Mouse (Mus musculus) intestine, embryonic 16.5 days (tissue): Measurements from ENCODE around the gene Was. TPM values are rescaled to one million over a fixed set of nuclear protein-coding genes. Genes with fewer than 3 reads are reported as not detected.

Experiments used
- ATAC-seq: fragments of 200-750 bp; cut with Nextera tagmentation; 2 replicates; pipeline ENCODE4 v1.8.0; 2017; ENCODE audit warnings: moderate TSS enrichment, moderate library complexity
- H3K27ac ChIP-seq: fragments of 300-500 bp; sonication (generic); 2 replicates; pipeline ENCODE4 v1.5.1; 2014; ENCODE audit warnings: mild to moderate bottlenecking, low read length
- H3K27me3 ChIP-seq: fragments of 300-500 bp; sonication (generic); replicated peaks from 2 replicates; pipeline ENCODE4 v1.6.1; 2014; ENCODE audit warnings: low read length, control low read depth, mixed read lengths; ENCODE audit not compliant: control insufficient read depth, insufficient read depth
- H3K36me3 ChIP-seq: fragments of 300-500 bp; sonication (generic); 2 replicates; pipeline ENCODE4 v1.6.1; 2014; ENCODE audit warnings: low read length, control low read depth; ENCODE audit not compliant: control insufficient read depth, insufficient read depth
- H3K4me1 ChIP-seq: fragments of 300-500 bp; sonication (generic); 2 replicates; pipeline ENCODE4 v1.6.1; 2014; ENCODE audit warnings: low read length, control low read depth, mixed read lengths; ENCODE audit not compliant: control insufficient read depth, insufficient read depth
- H3K4me2 ChIP-seq: fragments of 300-500 bp; sonication (generic); 2 replicates; pipeline ENCODE4 v1.6.1; 2014; ENCODE audit warnings: low read depth, low read length, control low read depth
- H3K4me3 ChIP-seq: fragments of 300-500 bp; sonication (generic); 2 replicates; pipeline ENCODE4 v1.5.1; 2014; ENCODE audit warnings: mild to moderate bottlenecking, low read length
- H3K9ac ChIP-seq: fragments of 300-500 bp; sonication (generic); 2 replicates; pipeline ENCODE4 v1.6.1; 2014; ENCODE audit warnings: low read depth, low read length
- H3K9me3 ChIP-seq: fragments of 300-500 bp; sonication (generic); 2 replicates; pipeline ENCODE4 v1.6.1; 2016; ENCODE audit warnings: low read length, control low read depth; ENCODE audit not compliant: control insufficient read depth
- WGBS: fragments of 180-500 bp; shearing (Covaris S2); extraction: QIAGEN DNeasy Blood & Tissue Kit; methylation state at CpG from one replicate; pipeline ENCODE4 v1.1.7; 2014; 5-methylcytosine and 5-hydroxymethylcytosine counted together
- polyA plus RNA-seq: library from polyadenylated mRNA; unstranded; fragments of >200 nt; fragmentation: Nextera tagmentation; extraction: Ambion mirVana; gene quantifications from 2 replicates; pipeline ENCODE4 v1.2.1, GENCODE M21; 2015

Was gene
- 0.61 and 0.87 TPM in 2 replicates for polyA plus RNA-seq

GRCm38 (mm10) chrX:8090346-8090953, at the start of gene Was:
Was (minus strand) TSS chrX:8090498.
- no peaks in the 10 kb centered on the region for H3K36me3 ChIP-seq
- H3K4me1 ChIP-seq, result no peaks in the 10 kb centered on the region
- H3K27ac ChIP-seq, result no peak within 1 kb of the TSS
- no peak for ATAC-seq
- H3K9me3 ChIP-seq, result no peaks in the 10 kb centered on the region
- H3K27me3 ChIP-seq, result no peaks in the 10 kb centered on the region
- no peak within 1 kb of the TSS for H3K4me2 ChIP-seq
- 88% methylated on average over 14 of the region's 14 CpGs for WGBS
- H3K4me3 ChIP-seq, result no peak within 1 kb of the TSS
- no peak within 1 kb of the TSS for H3K9ac ChIP-seq

GRCm38 (mm10) chrX:8139480-8139879, 49.2 kb upstream of the Was start:
- ATAC-seq, result no peak
- H3K4me2 ChIP-seq, result no peak overlapping the region
- WGBS, result 50% methylated on average over 1 of the region's 1 CpGs
- no peak overlapping the region for H3K9ac ChIP-seq
- H3K36me3 ChIP-seq, result no peaks in the 10 kb centered on the region
- no peaks in the 10 kb centered on the region for H3K9me3 ChIP-seq
- H3K27me3 ChIP-seq, result no peaks in the 10 kb centered on the region
- peaks cover 6% of the 10 kb centered on the region for H3K4me1 ChIP-seq
- no peak overlapping the region for H3K27ac ChIP-seq
- H3K4me3 ChIP-seq, result no peak overlapping the region

- no peak for ATAC-seq
- H3K27ac ChIP-seq, result no peak overlapping the region
Observed at GRCm38 (mm10) chrX:8135886-8136285, 45.6 kb upstream of the Was start.

GRCm38 (mm10) chrX:8132017-8132976, 42.0 kb upstream of the Was start, which contains the start of gene Wdr13:
Wdr13 (minus strand) TSS chrX:8132892.
- Histone ChIP-seq H3K27ac (peak within 1 kb of the TSS; percentile 98), H3K9me3 (no peaks in the 10 kb centered on the region), H3K4me1 (no peaks in the 10 kb centered on the region), H3K9ac (peak within 1 kb of the TSS; percentile 77), H3K4me2 (peak within 1 kb of the TSS; percentile 48), H3K4me3 (peak within 1 kb of the TSS; percentile 64), H3K27me3 (no peaks in the 10 kb centered on the region), H3K36me3 (peaks cover 4% of the 10 kb centered on the region; the same call in 1 of the 2 replicates)
- WGBS, result 18% methylated on average over 39 of the region's 40 CpGs
- peak; percentile 93 for ATAC-seq

More at GRCm38 (mm10) chrX:8135886-8136285, 45.6 kb upstream of the Was start:
- no peaks in the 10 kb centered on the region for H3K9me3 ChIP-seq
- no peak overlapping the region for H3K4me3 ChIP-seq
- no peaks in the 10 kb centered on the region for H3K36me3 ChIP-seq
- no peaks in the 10 kb centered on the region for H3K27me3 ChIP-seq
- H3K4me2 ChIP-seq, result no peak overlapping the region
- H3K4me1 ChIP-seq, result no peaks in the 10 kb centered on the region
- no peak overlapping the region for H3K9ac ChIP-seq
- 49% methylated on average over 2 of the region's 2 CpGs for WGBS

- Histone ChIP-seq H3K27ac (peak overlapping the region; percentile 98; the same call in 1 of the 2 replicates), H3K27me3 (no peaks in the 10 kb centered on the region), H3K4me3 (peak overlapping the region; percentile 64), H3K36me3 (peaks cover 4% of the 10 kb centered on the region; the same call in 1 of the 2 replicates), H3K9ac (0 out of 2 replicates have a peak overlapping the region, but pooled peaks have one; percentile 24), H3K9me3 (no peaks in the 10 kb centered on the region), H3K4me1 (no peaks in the 10 kb centered on the region), H3K4me2 (peak overlapping the region; percentile 48)
- 89% methylated on average over 17 of the region's 17 CpGs for WGBS
- ATAC-seq, result no peak
Observed at GRCm38 (mm10) chrX:8131393-8131792, 41.1 kb upstream of the Was start.

GRCm38 (mm10) chrX:8125235-8125634, 34.9 kb upstream of the Was start:
- Histone ChIP-seq H3K4me2 (no peak overlapping the region), H3K9me3 (no peaks in the 10 kb centered on the region), H3K9ac (no peak overlapping the region), H3K36me3 (peaks cover 4% of the 10 kb centered on the region; the same call in 1 of the 2 replicates), H3K27ac (no peak overlapping the region), H3K4me3 (no peak overlapping the region), H3K4me1 (no peaks in the 10 kb centered on the region), H3K27me3 (no peaks in the 10 kb centered on the region)
- ATAC-seq, result no peak
- 86% methylated on average over 7 of the region's 7 CpGs for WGBS

- Histone ChIP-seq H3K4me1 (no peaks in the 10 kb centered on the region), H3K9ac (no peak overlapping the region), H3K27ac (no peak overlapping the region), H3K4me3 (no peak overlapping the region), H3K4me2 (no peak overlapping the region), H3K36me3 (peaks cover 2% of the 10 kb centered on the region; the same call in 1 of the 2 replicates), H3K9me3 (no peaks in the 10 kb centered on the region), H3K27me3 (no peaks in the 10 kb centered on the region)
- WGBS, result 83% methylated on average over 6 of the region's 6 CpGs
- ATAC-seq, result no peak
Observed at GRCm38 (mm10) chrX:8123821-8124470, 33.6 kb upstream of the Was start.

- Histone ChIP-seq H3K27ac (no peak overlapping the region), H3K9ac (no peak overlapping the region), H3K4me2 (no peak overlapping the region), H3K4me3 (no peak overlapping the region), H3K9me3 (no peaks in the 10 kb centered on the region), H3K27me3 (no peaks in the 10 kb centered on the region), H3K4me1 (no peaks in the 10 kb centered on the region), H3K36me3 (no peaks in the 10 kb centered on the region)
- no peak for ATAC-seq
Observed at GRCm38 (mm10) chrX:8117264-8117663, 27.0 kb upstream of the Was start.

GRCm38 (mm10) chrX:8115275-8115674, 25.0 kb upstream of the Was start:
- 86% methylated on average over 4 of the region's 4 CpGs for WGBS
- H3K4me2 ChIP-seq, result no peak overlapping the region
- no peaks in the 10 kb centered on the region for H3K36me3 ChIP-seq
- H3K9me3 ChIP-seq, result no peaks in the 10 kb centered on the region
- no peak overlapping the region for H3K9ac ChIP-seq
- no peaks in the 10 kb centered on the region for H3K4me1 ChIP-seq
- H3K27me3 ChIP-seq, result no peaks in the 10 kb centered on the region
- no peak for ATAC-seq
- H3K27ac ChIP-seq, result no peak overlapping the region
- no peak overlapping the region for H3K4me3 ChIP-seq
